In the genomic region with DNA sequence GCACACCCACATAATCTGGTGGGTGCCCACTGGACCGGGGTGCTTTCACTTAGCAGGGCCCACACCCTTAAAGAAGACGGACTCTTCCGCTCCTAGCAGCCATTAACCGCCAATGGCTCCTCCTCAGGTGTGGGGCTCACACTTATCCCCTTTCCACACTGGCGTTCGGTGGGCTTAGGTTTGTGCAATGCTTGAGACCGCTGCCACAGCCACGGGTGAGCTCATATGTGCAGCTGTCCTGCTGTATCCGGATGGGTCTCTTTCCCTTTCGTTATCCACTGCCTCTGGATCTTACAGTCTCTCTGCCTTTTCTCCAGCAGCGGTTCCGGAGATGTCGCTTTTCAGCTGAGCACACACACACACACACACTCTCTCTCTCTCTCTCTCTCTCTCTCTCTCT, we compare ENCODE assay signal across 8 mouse cellular contexts. TPM values are rescaled to one million over a fixed set of nuclear protein-coding genes. Genes with fewer than 3 reads are reported as not detected.
DNase-seq lines count a peak whose midpoint lies in the region; ATAC-seq lines count a peak whose summit lies in the region.

No protein-coding gene starts in this region.

- H3K36me3 ChIP-seq in lung, embryonic 15.5 days, result no peaks in the 10 kb centered on the region
- H3K36me3 ChIP-seq in embryonic facial prominence, embryonic 14.5 days (ENCODE audit: control insufficient read depth, insufficient read depth, low read length), result no peaks in the 10 kb centered on the region
- H3K36me3 ChIP-seq in limb, embryonic 11.5 days (ENCODE audit: control insufficient read depth, insufficient read depth, low read length), result no peaks in the 10 kb centered on the region
- no peaks in the 10 kb centered on the region for H3K36me3 ChIP-seq in neural tube, embryonic 15.5 days

- H3K9ac ChIP-seq in lung, embryonic 15.5 days, result no peak overlapping the region
- H3K9ac ChIP-seq in embryonic facial prominence, embryonic 14.5 days (ENCODE audit: low read depth, low read length), result peak overlapping the region; percentile 50
- no peak overlapping the region for H3K9ac ChIP-seq in limb, embryonic 11.5 days (ENCODE audit: low read length)
- H3K9ac ChIP-seq in neural tube, embryonic 15.5 days (replicated peaks), result peak overlapping the region; percentile 46

- WGBS in lung, embryonic 15.5 days, result 27% methylated on average over 13 of the region's 13 CpGs
- 49% methylated on average over 13 of the region's 13 CpGs for WGBS in embryonic facial prominence, embryonic 14.5 days
- 47% methylated on average over 13 of the region's 13 CpGs for WGBS in limb, embryonic 11.5 days
- WGBS in neural tube, embryonic 15.5 days, result 30% methylated on average over 13 of the region's 13 CpGs

- no peaks in the 10 kb centered on the region for H3K9me3 ChIP-seq in lung, embryonic 15.5 days
- no peaks in the 10 kb centered on the region for H3K9me3 ChIP-seq in embryonic facial prominence, embryonic 14.5 days (ENCODE audit: control insufficient read depth, low read length)
- H3K9me3 ChIP-seq in limb, embryonic 11.5 days (ENCODE audit: control insufficient read depth, low read length), result no peaks in the 10 kb centered on the region
- no peaks in the 10 kb centered on the region for H3K9me3 ChIP-seq in neural tube, embryonic 15.5 days (replicated peaks)

- ATAC-seq in lung, embryonic 15.5 days (ENCODE audit: borderline replicate concordance, extremely low read depth, low FRiP score, low TSS enrichment), result no peak
- 0 out of 2 replicates have a peak, but pooled peaks have one; percentile 30 for ATAC-seq in embryonic facial prominence, embryonic 14.5 days (ENCODE audit: low read depth)
- 0 out of 2 replicates have a peak, but pooled peaks have one; percentile 9 for ATAC-seq in limb, embryonic 11.5 days (ENCODE audit: insufficient number of reproducible peaks, low FRiP score, low TSS enrichment, low read depth)
- peak; percentile 84 for ATAC-seq in neural tube, embryonic 15.5 days (ENCODE audit: low FRiP score)

- no peak overlapping the region for H3K27ac ChIP-seq in lung, embryonic 15.5 days
- H3K27ac ChIP-seq in embryonic facial prominence, embryonic 14.5 days (replicated peaks; ENCODE audit: low read depth, low read length), result no peak overlapping the region
- no peak overlapping the region for H3K27ac ChIP-seq in limb, embryonic 11.5 days (replicated peaks; ENCODE audit: low read depth, low read length)
- H3K27ac ChIP-seq in neural tube, embryonic 15.5 days (replicated peaks), result peak overlapping the region; percentile 81

- 0 out of 2 replicates have a peak, but pooled peaks cover 3% of the 10 kb centered on the region for H3K4me1 ChIP-seq in lung, embryonic 15.5 days
- H3K4me1 ChIP-seq in embryonic facial prominence, embryonic 14.5 days (ENCODE audit: control insufficient read depth, insufficient read depth, low read length), result no peaks in the 10 kb centered on the region
- no peaks in the 10 kb centered on the region for H3K4me1 ChIP-seq in limb, embryonic 11.5 days (ENCODE audit: control insufficient read depth, insufficient read depth, low read length)
- H3K4me1 ChIP-seq in neural tube, embryonic 15.5 days, result peaks cover 7% of the 10 kb centered on the region; the same call in 1 of the 2 replicates

- DNase-seq in lung, postnatal 25 days (ENCODE audit: low spot score), result no peak
- DNase-seq in embryonic facial prominence, embryonic 14.5 days (ENCODE audit: low spot score), result peak; percentile 22
- no peak for DNase-seq in limb, embryonic 11.5 days (ENCODE audit: low spot score)
- no peak for DNase-seq in thymus, adult 18-20 months
- no peak for DNase-seq in ovary, adult 18-20 months (ENCODE audit: low spot score)
- no peak for DNase-seq in right cerebral cortex, postnatal 14 days

- H3K27me3 ChIP-seq in lung, embryonic 15.5 days, result no peaks in the 10 kb centered on the region
- H3K27me3 ChIP-seq in embryonic facial prominence, embryonic 14.5 days (replicated peaks; ENCODE audit: control insufficient read depth, insufficient read depth, low read length), result no peaks in the 10 kb centered on the region
- no peaks in the 10 kb centered on the region for H3K27me3 ChIP-seq in limb, embryonic 11.5 days (ENCODE audit: control insufficient read depth, insufficient read depth, low read length)
- H3K27me3 ChIP-seq in neural tube, embryonic 15.5 days (replicated peaks), result no peaks in the 10 kb centered on the region

- peak overlapping the region; percentile 36 for H3K4me3 ChIP-seq in lung, embryonic 15.5 days
- H3K4me3 ChIP-seq in embryonic facial prominence, embryonic 14.5 days (ENCODE audit: low read depth, low read length), result peak overlapping the region; percentile 27
- peak overlapping the region; percentile 16; the same call in 1 of the 2 replicates for H3K4me3 ChIP-seq in limb, embryonic 11.5 days (ENCODE audit: low read depth, low read length)
- peak overlapping the region; percentile 36 for H3K4me3 ChIP-seq in neural tube, embryonic 15.5 days (replicated peaks)

- H3K4me2 ChIP-seq in lung, embryonic 15.5 days, result peak overlapping the region; percentile 65
- H3K4me2 ChIP-seq in embryonic facial prominence, embryonic 14.5 days (ENCODE audit: low read depth, low read length), result peak overlapping the region; percentile 53
- H3K4me2 ChIP-seq in limb, embryonic 11.5 days (ENCODE audit: low read depth, severe bottlenecking), result peak overlapping the region; percentile 34
- H3K4me2 ChIP-seq in neural tube, embryonic 15.5 days, result peak overlapping the region; percentile 59

RNA-seq across cellular contexts. Expression of a gene that starts 41.4 kb away (rescaled TPM):
- polyA plus RNA-seq in lung, embryonic 15.5 days (2015; fragmentation: Nextera tagmentation; extraction: Ambion mirVana), result not detected in 2 replicates
- polyA plus RNA-seq in embryonic facial prominence, embryonic 14.5 days (2014; fragmentation: Nextera tagmentation; extraction: Ambion mirVana), result 0.08 TPM in 1 of 2 replicates, not detected in the other
- not detected in 2 replicates for polyA plus RNA-seq in limb, embryonic 11.5 days (2014; fragmentation: Nextera tagmentation; extraction: Ambion mirVana)
- 0.18 and 0.50 TPM in 2 replicates for polyA plus RNA-seq in neural tube, embryonic 15.5 days (2015; fragmentation: Nextera tagmentation; extraction: Ambion mirVana)

Comparison
In these comparisons a context has a peak if more than half of its experiments do, and no peak if none do; other contexts are left out.
1. H3K9ac ChIP-seq: peak in embryonic facial prominence, embryonic 14.5 days (single experiment) and neural tube, embryonic 15.5 days (single experiment); none in lung, embryonic 15.5 days (single experiment) and limb, embryonic 11.5 days (single experiment).
2. Peak in every context shown above with its lines, with median percentiles within 50 percentile points of each other: H3K4me2 ChIP-seq and H3K4me3 ChIP-seq.